8 mouse cellular contexts compared by ENCODE assay signal in the genomic region with DNA sequence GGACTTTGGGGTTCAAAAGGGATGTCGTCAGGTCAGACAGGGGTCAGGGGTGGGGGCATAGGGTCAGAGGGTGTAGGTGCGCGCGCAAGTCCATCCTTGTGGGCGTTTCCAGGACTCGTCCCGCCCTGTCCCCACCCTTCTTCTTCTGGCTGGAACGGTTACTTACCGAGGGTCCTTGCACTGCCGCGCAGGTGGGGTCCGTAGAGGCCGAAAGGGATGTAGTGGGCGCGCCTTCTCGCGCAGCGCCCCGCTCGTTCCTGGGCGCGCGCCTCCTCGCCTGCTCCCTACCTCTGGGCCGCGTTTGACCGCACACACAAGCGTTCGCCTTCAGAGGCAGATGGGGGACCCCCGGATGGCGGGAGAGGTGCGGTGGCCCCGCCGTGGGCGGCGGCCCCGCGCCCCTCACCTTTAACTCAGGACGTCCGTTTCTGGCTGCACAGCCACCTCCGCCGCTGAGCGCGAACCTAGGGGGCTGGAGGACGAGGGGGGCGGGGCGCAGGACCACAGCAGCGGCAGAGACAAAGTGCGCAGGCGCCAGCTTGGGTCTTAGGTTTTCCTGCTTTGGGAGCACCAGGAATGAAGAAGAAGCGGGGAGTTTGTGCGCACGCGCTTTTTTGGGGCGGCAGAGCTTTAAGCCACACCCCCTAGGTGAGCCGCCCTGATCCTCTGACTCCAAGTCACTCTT. TPM values are rescaled to one million over a fixed set of nuclear protein-coding genes. Genes with fewer than 3 reads are reported as not detected.
DNase-seq lines count a peak whose midpoint lies in the region; ATAC-seq and TF ChIP-seq lines count a peak whose summit lies in the region.

A gene (minus strand): TSS at position 474 of the 685 bp plus-strand sequence.

- 10% methylated on average over 56 of the region's 56 CpGs for WGBS in embryonic facial prominence, embryonic 10.5 days
- 7% methylated on average over 37 of the region's 56 CpGs for WGBS in heart, embryonic 13.5 days
- WGBS in liver, embryonic 15.5 days (ENCODE audit: insufficient replicate concordance) = 4% methylated on average over 46 of the region's 56 CpGs
- 10% methylated on average over 44 of the region's 56 CpGs for WGBS in neural tube, embryonic 15.5 days

- peak within 1 kb of the TSS; percentile 93 for H3K4me3 ChIP-seq in E14TG2a.4 (replicated peaks; ENCODE audit: low read length)
- peak within 1 kb of the TSS; percentile 74 for H3K4me3 ChIP-seq in embryonic facial prominence, embryonic 10.5 days
- H3K4me3 ChIP-seq in heart, embryonic 13.5 days = peak within 1 kb of the TSS; percentile 71
- peak within 1 kb of the TSS; percentile 59 for H3K4me3 ChIP-seq in liver, embryonic 15.5 days (replicated peaks)
- H3K4me3 ChIP-seq in neural tube, embryonic 15.5 days (replicated peaks) = peak within 1 kb of the TSS; percentile 63

- peaks cover 7% of the 10 kb centered on the region for H3K36me3 ChIP-seq in E14TG2a.4 (ENCODE audit: insufficient read depth, low read length)
- H3K36me3 ChIP-seq in embryonic facial prominence, embryonic 10.5 days (replicated peaks) = no peaks in the 10 kb centered on the region
- H3K36me3 ChIP-seq in heart, embryonic 13.5 days = no peaks in the 10 kb centered on the region
- H3K36me3 ChIP-seq in liver, embryonic 15.5 days (replicated peaks) = no peaks in the 10 kb centered on the region
- H3K36me3 ChIP-seq in neural tube, embryonic 15.5 days = no peaks in the 10 kb centered on the region

- H3K9me3 ChIP-seq in E14TG2a.4 (ENCODE audit: low read length) = no peaks in the 10 kb centered on the region
- H3K9me3 ChIP-seq in embryonic facial prominence, embryonic 10.5 days = no peaks in the 10 kb centered on the region
- H3K9me3 ChIP-seq in heart, embryonic 13.5 days = no peaks in the 10 kb centered on the region
- no peaks in the 10 kb centered on the region for H3K9me3 ChIP-seq in liver, embryonic 15.5 days (replicated peaks)
- no peaks in the 10 kb centered on the region for H3K9me3 ChIP-seq in neural tube, embryonic 15.5 days (replicated peaks)

- 0 out of 2 replicates have a peak, but pooled peaks have one; percentile 42 for ATAC-seq in heart, embryonic 13.5 days (ENCODE audit: extremely low read depth, insufficient number of reproducible peaks, low FRiP score, low TSS enrichment)
- no peak for ATAC-seq in liver, embryonic 15.5 days (ENCODE audit: insufficient read depth)
- ATAC-seq in neural tube, embryonic 15.5 days (ENCODE audit: low FRiP score) = peak; percentile 90

- H3K27ac ChIP-seq in embryonic facial prominence, embryonic 10.5 days (replicated peaks) = peak within 1 kb of the TSS; percentile 86
- H3K27ac ChIP-seq in heart, embryonic 13.5 days (replicated peaks) = no peak within 1 kb of the TSS
- H3K27ac ChIP-seq in liver, embryonic 15.5 days (replicated peaks) = no peak within 1 kb of the TSS
- H3K27ac ChIP-seq in neural tube, embryonic 15.5 days (replicated peaks) = peak within 1 kb of the TSS; percentile 76

- H3K27me3 ChIP-seq in E14TG2a.4 (ENCODE audit: insufficient read depth, low read length) = no peaks in the 10 kb centered on the region
- no peaks in the 10 kb centered on the region for H3K27me3 ChIP-seq in embryonic facial prominence, embryonic 10.5 days (replicated peaks; ENCODE audit: low read depth, poor library complexity, severe bottlenecking)
- H3K27me3 ChIP-seq in heart, embryonic 13.5 days (replicated peaks) = no peaks in the 10 kb centered on the region
- H3K27me3 ChIP-seq in liver, embryonic 15.5 days = 0 out of 2 replicates have a peak, but pooled peaks cover 5% of the 10 kb centered on the region
- H3K27me3 ChIP-seq in neural tube, embryonic 15.5 days (replicated peaks) = no peaks in the 10 kb centered on the region

- no peak for TF ChIP-seq CTCF in E14TG2a.4 (conservative IDR thresholded peaks at IDR 0.05; ENCODE audit: low read length)

- peak within 1 kb of the TSS; percentile 70 for H3K4me2 ChIP-seq in heart, embryonic 13.5 days
- H3K4me2 ChIP-seq in liver, embryonic 15.5 days = peak within 1 kb of the TSS; percentile 79
- peak within 1 kb of the TSS; percentile 54 for H3K4me2 ChIP-seq in neural tube, embryonic 15.5 days

- peaks cover 29% of the 10 kb centered on the region for H3K4me1 ChIP-seq in E14TG2a.4 (replicated peaks; ENCODE audit: low read depth, low read length)
- 0 out of 2 replicates have a peak, but pooled peaks cover 3% of the 10 kb centered on the region for H3K4me1 ChIP-seq in embryonic facial prominence, embryonic 10.5 days
- no peaks in the 10 kb centered on the region for H3K4me1 ChIP-seq in heart, embryonic 13.5 days
- no peaks in the 10 kb centered on the region; the same call in 1 of the 2 replicates for H3K4me1 ChIP-seq in liver, embryonic 15.5 days (replicated peaks)
- H3K4me1 ChIP-seq in neural tube, embryonic 15.5 days = peaks cover 10% of the 10 kb centered on the region

- DNase-seq in adrenal gland, adult 2 months = peak; percentile 79
- DNase-seq in embryonic facial prominence, embryonic 10.5 days (ENCODE audit: low spot score) = peak; percentile 89
- peak; percentile 84 for DNase-seq in kidney, postnatal 14 days
- DNase-seq in natural killer cell, adult 2 months (ENCODE audit: low spot score in 2 of 2) = no peak

- peak within 1 kb of the TSS; percentile 82 for H3K9ac ChIP-seq in heart, embryonic 13.5 days
- H3K9ac ChIP-seq in liver, embryonic 15.5 days = 0 out of 2 replicates have a peak within 1 kb of the TSS, but pooled peaks have one; percentile 43
- peak within 1 kb of the TSS; percentile 64 for H3K9ac ChIP-seq in neural tube, embryonic 15.5 days (replicated peaks)

RNA-seq across cellular contexts. Expression of the gene that starts here (rescaled TPM):
- 1 to 10 TPM; 2.9 to 3.7 TPM for total RNA-seq in adrenal gland, adult 2 months (2021)
- polyA plus RNA-seq in adrenal gland, adult 2 months (2012; rRNA removed) = 11.6 and 12.8 TPM in 2 replicates
- 20.3 and 22.1 TPM in 2 replicates for polyA plus RNA-seq in embryonic facial prominence, embryonic 10.5 days (2016; fragmentation: Nextera tagmentation; extraction: Ambion mirVana)
- 5.6 and 6.1 TPM in 2 replicates for polyA plus RNA-seq in heart, embryonic 13.5 days (2015; fragmentation: Nextera tagmentation; extraction: Ambion mirVana)
- 0.92 and 1.5 TPM in 2 replicates for polyA plus RNA-seq in liver, embryonic 15.5 days (2015; fragmentation: Nextera tagmentation; extraction: Ambion mirVana)
- 50.8 and 56.3 TPM in 2 replicates for polyA plus RNA-seq in neural tube, embryonic 15.5 days (2015; fragmentation: Nextera tagmentation; extraction: Ambion mirVana)

Comparison
In these comparisons a context has a peak if more than half of its experiments do, and no peak if none do; other contexts are left out.
1. DNase-seq: peak in adrenal gland, adult 2 months (single experiment), embryonic facial prominence, embryonic 10.5 days (single experiment) and kidney, postnatal 14 days (single experiment); none in natural killer cell, adult 2 months (0 of 2).
2. H3K27ac ChIP-seq: peak in embryonic facial prominence, embryonic 10.5 days (single experiment) and neural tube, embryonic 15.5 days (single experiment); none in heart, embryonic 13.5 days (single experiment) and liver, embryonic 15.5 days (single experiment).
3. Peak in every context shown above with its lines, with median percentiles within 50 percentile points of each other: H3K4me3 ChIP-seq, H3K4me2 ChIP-seq and H3K9ac ChIP-seq.